Mouse (Mus musculus) lung, embryonic 14.5 days (tissue): ENCODE data around the gene Ikzf1. TPM values are rescaled to one million over a fixed set of nuclear protein-coding genes. Genes with fewer than 3 reads are reported as not detected.

Experiments
- ATAC-seq: fragments of 200-750 bp; cut with Nextera tagmentation; 2 replicates; pipeline ENCODE4 v1.8.0; 2017; ENCODE audit warnings: mild to moderate bottlenecking, moderate TSS enrichment, moderate library complexity; ENCODE audit not compliant: insufficient read depth
- DNase-seq: peaks from one replicate; pipeline ENCODE4 v3.0.0-alpha.2; 2015
- H3K27ac ChIP-seq: fragments of 300-500 bp; sonication (generic); 2 replicates; pipeline ENCODE4 v1.5.1; 2014; ENCODE audit warnings: low read depth, mild to moderate bottlenecking, moderate library complexity
- H3K27me3 ChIP-seq: fragments of 300-500 bp; sonication (generic); 2 replicates; pipeline ENCODE4 v1.6.1; 2014; ENCODE audit warnings: low read length, control low read depth; ENCODE audit not compliant: insufficient read depth
- H3K36me3 ChIP-seq: fragments of 300-500 bp; sonication (generic); 2 replicates; pipeline ENCODE4 v1.6.1; 2014; ENCODE audit warnings: control low read depth; ENCODE audit not compliant: insufficient read depth
- H3K4me1 ChIP-seq: fragments of 300-500 bp; sonication (generic); 2 replicates; pipeline ENCODE4 v1.6.1; 2014; ENCODE audit warnings: antibody characterized with exemption, control low read depth; ENCODE audit not compliant: insufficient read depth
- H3K4me2 ChIP-seq: fragments of 300-500 bp; sonication (generic); 2 replicates; pipeline ENCODE4 v1.6.1; 2014; ENCODE audit warnings: mild to moderate bottlenecking
- H3K4me3 ChIP-seq: fragments of 300-500 bp; sonication (generic); 2 replicates; pipeline ENCODE4 v1.5.1; 2014; ENCODE audit warnings: low read depth, low read length
- H3K9ac ChIP-seq: fragments of 300-500 bp; sonication (generic); 2 replicates; pipeline ENCODE4 v1.6.1; 2014
- H3K9me3 ChIP-seq: fragments of 300-500 bp; sonication (generic); 2 replicates; pipeline ENCODE4 v1.6.1; 2016; ENCODE audit warnings: low read depth, low read length, control low read depth
- CTCF ChIP-seq: IDR thresholded peaks from 2 replicates; pipeline ENCODE4 v1.5.1; 2016; ENCODE audit warnings: antibody characterized with exemption, low read depth
- WGBS: fragments of 180-500 bp; shearing (Covaris S2); extraction: QIAGEN DNeasy Blood & Tissue Kit; methylation state at CpG from one replicate; pipeline ENCODE4 v1.1.7; 2014; 5-methylcytosine and 5-hydroxymethylcytosine counted together
- polyA plus RNA-seq: library from polyadenylated mRNA; unstranded; fragments of >200 nt; fragmentation: Nextera tagmentation; extraction: Ambion mirVana; gene quantifications from 2 replicates; pipeline ENCODE4 v1.2.1, GENCODE M21; 2014

The Ikzf1 gene
- polyA plus RNA-seq, 1 experiment from 2014 or later: 2.4 TPM

DNA sequence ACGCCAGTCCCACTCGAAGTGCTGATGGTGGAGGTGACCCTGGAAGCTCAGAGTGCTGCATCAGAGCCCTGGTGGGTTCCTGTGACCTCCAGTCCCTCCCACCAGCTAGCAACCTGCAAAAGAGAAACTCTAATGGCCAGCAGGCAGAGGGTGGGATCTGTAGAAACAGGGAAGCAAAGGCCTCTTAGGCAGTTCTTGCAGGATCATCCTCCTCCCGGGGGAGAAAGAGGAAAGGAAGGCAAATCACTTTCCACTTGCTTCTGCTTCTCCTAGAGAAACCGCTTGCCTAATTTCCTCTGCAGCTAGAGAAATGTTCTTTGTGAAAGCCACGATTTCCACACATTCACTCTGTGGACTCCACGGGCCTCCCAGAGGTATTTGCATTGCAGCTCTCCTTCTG is 100.7 kb downstream of the Ikzf1 start:
- no peak for DNase-seq
- no peak for ATAC-seq

DNA sequence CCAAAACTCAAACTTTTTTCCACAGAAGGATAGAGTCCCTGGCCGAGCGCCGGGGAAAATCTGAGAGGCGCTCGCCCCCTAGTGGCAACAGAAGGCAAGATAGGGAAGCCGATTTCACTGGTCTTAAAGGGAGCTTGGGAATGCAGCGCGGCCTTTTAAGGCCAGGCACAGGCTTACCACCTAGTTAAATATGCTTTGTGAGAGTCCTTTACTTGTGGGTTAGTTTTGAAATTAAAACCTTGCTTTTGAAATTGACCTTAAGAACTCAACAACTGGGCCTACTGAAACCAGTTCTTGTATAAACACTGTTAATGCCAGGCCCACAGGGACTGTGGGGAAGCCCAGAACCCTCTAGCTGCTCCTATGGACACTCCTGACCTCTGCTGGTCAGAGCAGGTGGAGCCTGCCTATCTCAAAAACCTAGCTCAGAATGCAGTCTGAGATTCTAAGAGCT is 103.7 kb downstream of the Ikzf1 start:
- 0% methylated on average over 8 of the region's 8 CpGs for WGBS
- H3K4me2 ChIP-seq: peak overlapping the region; percentile 43
- ATAC-seq: peak; percentile 97

More for the DNA sequence above, 100.7 kb downstream of the Ikzf1 start:
- 51% methylated on average over 6 of the region's 6 CpGs for WGBS
- no peaks in the 10 kb centered on the region for H3K4me1 ChIP-seq
- no peak overlapping the region for H3K27ac ChIP-seq
- no peaks in the 10 kb centered on the region for H3K36me3 ChIP-seq
- no peak overlapping the region for H3K9ac ChIP-seq
- no peaks in the 10 kb centered on the region for H3K27me3 ChIP-seq
- H3K4me2 ChIP-seq: no peak overlapping the region
- no peaks in the 10 kb centered on the region for H3K9me3 ChIP-seq
- no peak for TF ChIP-seq CTCF
- no peak overlapping the region for H3K4me3 ChIP-seq

DNA sequence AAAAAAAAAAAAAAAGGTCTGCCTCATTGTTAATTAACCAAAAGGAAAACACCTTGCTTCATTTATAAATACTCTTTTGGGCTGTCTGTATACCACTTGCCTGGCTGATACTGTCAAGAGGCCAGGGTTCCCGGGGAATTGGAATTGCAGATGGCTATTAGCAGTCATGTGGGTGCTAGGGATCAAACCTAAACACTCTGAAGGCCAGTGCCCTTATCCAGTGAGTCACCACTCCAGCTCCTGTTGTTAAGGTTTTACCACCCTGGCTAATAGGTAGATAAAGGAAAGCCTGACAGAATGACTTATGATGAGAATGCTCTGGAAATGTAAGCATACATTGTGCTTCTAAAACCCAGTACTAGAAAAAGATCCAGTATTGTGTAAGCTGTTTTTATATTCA is 109.8 kb downstream of the Ikzf1 start:
- H3K27me3 ChIP-seq: no peaks in the 10 kb centered on the region
- no peak overlapping the region for H3K4me3 ChIP-seq
- DNase-seq: no peak
- no peak overlapping the region for H3K9ac ChIP-seq
- H3K9me3 ChIP-seq: no peaks in the 10 kb centered on the region
- peaks cover 30% of the 10 kb centered on the region for H3K36me3 ChIP-seq
- 64% methylated on average over 1 of the region's 1 CpGs for WGBS
- no peak for ATAC-seq
- H3K27ac ChIP-seq: no peak overlapping the region
- no peaks in the 10 kb centered on the region for H3K4me1 ChIP-seq
- no peak overlapping the region for H3K4me2 ChIP-seq
- no peak for TF ChIP-seq CTCF

More for the DNA sequence above, 103.7 kb downstream of the Ikzf1 start:
- peak; percentile 95 for DNase-seq
- no peaks in the 10 kb centered on the region for H3K36me3 ChIP-seq
- no peak overlapping the region for H3K4me3 ChIP-seq
- H3K27ac ChIP-seq: 0 out of 2 replicates have a peak overlapping the region, but pooled peaks have one; percentile 32
- no peak overlapping the region for H3K9ac ChIP-seq
- no peaks in the 10 kb centered on the region for H3K4me1 ChIP-seq
- H3K9me3 ChIP-seq: no peaks in the 10 kb centered on the region
- peak; percentile 78 for TF ChIP-seq CTCF
- H3K27me3 ChIP-seq: no peaks in the 10 kb centered on the region

DNA sequence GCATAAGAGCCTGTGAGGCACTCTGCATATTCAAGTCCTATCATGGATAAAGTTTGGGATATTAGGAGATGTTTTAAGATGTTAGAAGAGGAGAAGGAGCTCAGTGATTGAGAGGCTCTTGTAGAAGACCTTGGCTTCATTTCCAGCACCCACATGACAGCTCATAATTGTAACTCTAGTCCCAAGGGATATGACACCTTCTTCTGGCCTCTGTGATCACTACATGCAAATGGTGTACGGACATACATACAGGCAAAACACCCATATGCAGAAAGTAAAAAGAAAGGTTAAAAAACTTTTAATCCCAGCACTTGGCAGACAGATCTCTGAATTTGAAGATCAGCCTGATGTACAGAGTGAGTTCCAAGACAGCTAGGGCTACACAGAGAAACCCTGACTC is 113.9 kb downstream of the Ikzf1 start:
- H3K9me3 ChIP-seq: no peaks in the 10 kb centered on the region
- ATAC-seq (no peak), DNase-seq (no peak)
- 96% methylated on average over 1 of the region's 1 CpGs for WGBS
- no peak overlapping the region for H3K27ac ChIP-seq
- no peak overlapping the region for H3K4me2 ChIP-seq
- no peak for TF ChIP-seq CTCF
- H3K4me3 ChIP-seq: no peak overlapping the region
- peaks cover 65% of the 10 kb centered on the region for H3K36me3 ChIP-seq
- H3K9ac ChIP-seq: no peak overlapping the region
- no peaks in the 10 kb centered on the region for H3K27me3 ChIP-seq
- no peaks in the 10 kb centered on the region for H3K4me1 ChIP-seq

DNA sequence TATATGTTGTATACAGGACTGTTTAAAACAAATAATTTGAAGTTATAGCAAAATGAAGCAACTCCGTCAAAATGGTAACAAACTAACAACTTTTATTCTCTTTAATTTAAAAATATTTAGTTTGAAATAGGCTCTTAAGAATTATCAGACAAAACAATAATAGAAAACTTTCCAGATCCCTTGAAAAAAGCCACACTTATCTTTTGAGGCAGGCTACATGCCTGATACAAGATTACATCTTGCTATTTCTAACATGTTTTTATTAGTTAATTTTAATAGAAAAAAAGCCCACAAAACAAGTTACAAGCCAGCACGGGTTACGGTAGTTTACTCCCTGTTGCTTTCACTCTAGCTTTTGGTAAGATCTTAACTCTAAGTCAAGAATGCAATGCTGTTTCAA is 115.5 kb downstream of the Ikzf1 start:
- Histone ChIP-seq H3K4me2 (no peak overlapping the region), H3K4me3 (no peak overlapping the region), H3K27ac (no peak overlapping the region), H3K9ac (no peak overlapping the region), H3K36me3 (peaks cover 80% of the 10 kb centered on the region), H3K4me1 (no peaks in the 10 kb centered on the region), H3K9me3 (no peaks in the 10 kb centered on the region), H3K27me3 (no peaks in the 10 kb centered on the region)
- no peak for ATAC-seq
- no peak for DNase-seq
- no peak for TF ChIP-seq CTCF
- 95% methylated on average over 3 of the region's 3 CpGs for WGBS

DNA sequence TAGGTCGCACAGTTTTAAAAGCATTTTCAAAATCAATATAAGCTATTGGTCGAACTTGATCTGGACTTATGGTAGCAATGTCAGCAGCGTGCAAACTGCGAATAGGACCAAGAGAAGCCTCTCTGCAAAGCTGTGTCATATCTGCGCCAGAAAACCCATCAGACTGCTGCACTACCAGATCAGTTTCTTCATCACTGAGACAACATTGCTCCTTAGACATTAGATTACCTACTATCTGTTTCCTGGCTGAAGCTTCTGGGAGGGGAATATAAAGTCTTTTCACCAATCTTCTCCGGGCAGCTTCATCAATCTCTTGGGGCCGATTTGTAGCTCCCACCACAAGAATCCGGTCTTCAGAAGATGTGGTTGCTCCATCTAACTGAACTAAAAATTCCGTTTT is 116.3 kb downstream of the Ikzf1 start:
- H3K27me3 ChIP-seq: no peaks in the 10 kb centered on the region
- H3K9ac ChIP-seq: no peak overlapping the region
- no peak overlapping the region for H3K4me2 ChIP-seq
- no peak for ATAC-seq
- no peak overlapping the region for H3K4me3 ChIP-seq
- no peaks in the 10 kb centered on the region for H3K9me3 ChIP-seq
- no peak for TF ChIP-seq CTCF
- no peak for DNase-seq
- no peaks in the 10 kb centered on the region for H3K4me1 ChIP-seq
- 89% methylated on average over 9 of the region's 9 CpGs for WGBS
- H3K36me3 ChIP-seq: peaks cover 88% of the 10 kb centered on the region
- H3K27ac ChIP-seq: no peak overlapping the region

DNA sequence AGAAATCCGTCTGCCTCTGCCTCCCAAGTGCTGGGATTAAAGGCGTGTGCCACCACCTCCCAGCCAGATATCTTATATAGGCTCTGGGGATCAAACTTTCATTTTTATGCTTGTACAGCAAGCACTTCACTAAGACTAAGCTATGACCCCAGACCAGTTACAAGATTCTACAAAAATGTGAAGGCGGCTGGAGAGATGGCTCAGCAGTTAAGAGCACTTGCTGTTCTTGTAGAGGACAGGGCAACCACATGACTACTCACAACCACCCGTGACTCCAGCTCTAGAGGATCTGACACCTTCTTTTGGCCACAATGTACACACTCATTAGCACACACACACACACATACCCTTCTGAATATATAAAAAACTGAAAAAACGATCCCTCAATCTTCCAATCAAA is 119.6 kb downstream of the Ikzf1 start:
- ATAC-seq (no peak), DNase-seq (no peak)
- no peak for TF ChIP-seq CTCF
- H3K4me3 ChIP-seq: no peak overlapping the region
- peaks cover under 1% of the 10 kb centered on the region; the same call in 1 of the 2 replicates for H3K4me1 ChIP-seq
- no peaks in the 10 kb centered on the region for H3K9me3 ChIP-seq
- WGBS: 71% methylated on average over 5 of the region's 5 CpGs
- H3K4me2 ChIP-seq: no peak overlapping the region
- no peaks in the 10 kb centered on the region for H3K27me3 ChIP-seq
- peaks cover 65% of the 10 kb centered on the region for H3K36me3 ChIP-seq
- H3K9ac ChIP-seq: no peak overlapping the region
- no peak overlapping the region for H3K27ac ChIP-seq

DNA sequence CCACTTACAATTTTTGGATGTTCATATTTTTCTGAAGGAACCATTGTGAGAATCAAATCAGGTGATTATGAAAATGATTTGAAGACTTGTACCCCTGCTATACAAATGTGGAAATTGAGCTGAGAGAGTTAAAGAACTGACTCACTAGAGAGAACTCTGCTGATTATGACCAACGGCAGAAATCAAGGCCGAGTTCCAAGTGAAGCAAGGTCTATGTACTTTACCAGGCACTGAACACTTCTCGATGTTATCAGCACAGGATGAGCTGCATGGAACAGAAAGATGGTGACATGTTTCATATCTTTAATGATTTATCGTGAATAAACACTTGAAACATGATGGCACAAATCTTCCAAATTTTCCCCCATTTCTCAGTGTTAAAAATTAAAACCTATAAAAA is 121.1 kb downstream of the Ikzf1 start:
- no peak for DNase-seq
- H3K27me3 ChIP-seq: no peaks in the 10 kb centered on the region
- no peak overlapping the region for H3K4me2 ChIP-seq
- no peak for TF ChIP-seq CTCF
- H3K4me1 ChIP-seq: peaks cover 6% of the 10 kb centered on the region; the same call in 1 of the 2 replicates
- H3K4me3 ChIP-seq: no peak overlapping the region
- H3K36me3 ChIP-seq: peaks cover 53% of the 10 kb centered on the region
- no peaks in the 10 kb centered on the region for H3K9me3 ChIP-seq
- H3K9ac ChIP-seq: no peak overlapping the region
- no peak for ATAC-seq
- WGBS: 78% methylated on average over 4 of the region's 4 CpGs
- no peak overlapping the region for H3K27ac ChIP-seq
